Mouse (Mus musculus) CH12.LX (cell line): ENCODE results near the gene Map2k4. TPM values are rescaled to one million over a fixed set of nuclear protein-coding genes. Genes with fewer than 3 reads are reported as not detected.
A peak's percentile ranks its signal among the peaks of the same experiment; 100 is the strongest.

ENCODE experiments used
- DNase-seq: peaks from one replicate; pipeline ENCODE4 v3.0.0-alpha.2; 2013; ENCODE audit errors: extremely low read depth
- H3K27ac ChIP-seq: 2 replicates; pipeline ENCODE4 v1.5.1; 2012; ENCODE audit warnings: low read depth, mild to moderate bottlenecking, control low read depth, moderate library complexity; ENCODE audit not compliant: insufficient read depth
- H3K27me3 ChIP-seq: replicated peaks from 2 replicates; pipeline ENCODE3; 2012; ENCODE audit warnings: inconsistent platforms
- H3K36me3 ChIP-seq, 2 experiments: replicated peaks in 1 of 2; 2 replicates each; pipeline versions ENCODE3 to v1.6.1; 2012; ENCODE audit warnings: inconsistent platforms in 1 of 2, low read length in 1 of 2, mild to moderate bottlenecking in 1 of 2, mixed read lengths in 1 of 2, moderate library complexity in 1 of 2; ENCODE audit not compliant: control insufficient read depth in 1 of 2, insufficient read depth in 1 of 2
- H3K4me1 ChIP-seq, 2 experiments: 2 replicates each; pipeline ENCODE4 v1.6.1; 2012; ENCODE audit warnings: inconsistent platforms in 1 of 2, moderate library complexity in 1 of 2; ENCODE audit not compliant: insufficient read depth in 2 of 2, control insufficient read depth in 1 of 2
- H3K4me2 ChIP-seq: 2 replicates; pipeline ENCODE4 v1.6.1; 2012; ENCODE audit warnings: low read depth, mild to moderate bottlenecking, control low read depth; ENCODE audit not compliant: poor library complexity, insufficient read depth, severe bottlenecking
- H3K4me3 ChIP-seq, 3 experiments: fragments of 150-350 bp in 1 of 3; sonication (generic) in 1 of 3; replicated peaks in 1 of 3; 2 replicates each; pipeline versions ENCODE3 to v1.5.1; 2011 to 2012; ENCODE audit warnings: low read depth in 2 of 3, low read length in 2 of 3, mild to moderate bottlenecking in 2 of 3, moderate library complexity in 2 of 3, control low read depth in 1 of 3, improper control_type of control experiment in 1 of 3, inconsistent platforms in 1 of 3, mixed read lengths in 1 of 3; ENCODE audit not compliant: poor library complexity in 1 of 3
- H3K79me2 ChIP-seq: replicated peaks from 2 replicates; pipeline ENCODE4 v1.6.1; 2012; ENCODE audit warnings: mild to moderate bottlenecking, moderate library complexity; ENCODE audit not compliant: control insufficient read depth, poor library complexity, insufficient read depth, severe bottlenecking; ENCODE audit errors: extremely low read depth
- H3K9ac ChIP-seq: 2 replicates; pipeline ENCODE4 v1.6.1; 2012; ENCODE audit warnings: low read depth, mild to moderate bottlenecking, control low read depth, moderate library complexity; ENCODE audit not compliant: insufficient read depth
- H3K9me3 ChIP-seq: replicated peaks from 2 replicates; pipeline ENCODE3; 2012; ENCODE audit warnings: low read length, inconsistent platforms, mixed read lengths
- BHLHE40 ChIP-seq: IDR thresholded peaks from 2 replicates; pipeline ENCODE4 v1.6.1; 2011; ENCODE audit warnings: mild to moderate bottlenecking, low read depth, low read length, improper control_type of control experiment
- E2F4 ChIP-seq: IDR thresholded peaks from 2 replicates; pipeline ENCODE4 v1.6.1; 2011; ENCODE audit warnings: low read depth, low read length, improper control_type of control experiment; ENCODE audit not compliant: insufficient replicate concordance
- EP300 ChIP-seq: IDR thresholded peaks from 2 replicates; pipeline ENCODE4 v1.6.1; 2011; ENCODE audit warnings: low read length, improper control_type of control experiment
- ETS1 ChIP-seq: conservative IDR thresholded peaks from 2 replicates; pipeline ENCODE4 v1.6.1; 2012; ENCODE audit warnings: low read depth, mild to moderate bottlenecking, inconsistent platforms, low read length, improper control_type of control experiment, moderate library complexity
- IRF4 ChIP-seq: IDR thresholded peaks from 2 replicates; pipeline ENCODE4 v1.6.1; 2014; ENCODE audit warnings: low read depth, mild to moderate bottlenecking, inconsistent platforms, low read length, improper control_type of control experiment
- JUND ChIP-seq: conservative IDR thresholded peaks from 2 replicates; pipeline ENCODE4 v1.6.1; 2011; ENCODE audit warnings: low read depth, low read length, improper control_type of control experiment
- KAT2A ChIP-seq: IDR thresholded peaks from 2 replicates; pipeline ENCODE4 v1.6.1; 2012; ENCODE audit warnings: low read length, improper control_type of control experiment, inconsistent platforms; ENCODE audit not compliant: insufficient replicate concordance
- MAFK ChIP-seq: IDR thresholded peaks from 2 replicates; pipeline ENCODE4 v1.6.1; 2011; ENCODE audit warnings: low read length, improper control_type of control experiment; ENCODE audit not compliant: insufficient replicate concordance
- MAX ChIP-seq: IDR thresholded peaks from 2 replicates; pipeline ENCODE4 v1.6.1; 2011; ENCODE audit warnings: low read length, improper control_type of control experiment
- MAZ ChIP-seq: IDR thresholded peaks from 2 replicates; pipeline ENCODE4 v1.6.1; 2012; ENCODE audit warnings: low read depth, mild to moderate bottlenecking, inconsistent platforms, low read length, improper control_type of control experiment, moderate library complexity
- MXI1 ChIP-seq: IDR thresholded peaks from 2 replicates; pipeline ENCODE4 v1.6.1; 2011; ENCODE audit warnings: mild to moderate bottlenecking, low read depth, low read length, improper control_type of control experiment
- POLR2A ChIP-seq: IDR thresholded peaks from 2 replicates; pipeline ENCODE4 v1.6.1; 2011; ENCODE audit warnings: low read depth, mild to moderate bottlenecking, improper control_type of control experiment, low read length
- POLR2AphosphoS2 ChIP-seq: IDR thresholded peaks from 2 replicates; pipeline ENCODE4 v1.6.1; 2011; ENCODE audit warnings: low read depth, low read length, improper control_type of control experiment
- RAD21 ChIP-seq: IDR thresholded peaks from 2 replicates; pipeline ENCODE4 v1.6.1; 2011; ENCODE audit warnings: low read depth, mild to moderate bottlenecking, low read length, improper control_type of control experiment, moderate library complexity
- RCOR1 ChIP-seq: conservative IDR thresholded peaks from 2 replicates; pipeline ENCODE4 v1.6.1; 2012; ENCODE audit warnings: low read depth, mild to moderate bottlenecking, inconsistent platforms, low read length, improper control_type of control experiment
- TBP ChIP-seq: conservative IDR thresholded peaks from 2 replicates; pipeline ENCODE4 v1.6.1; 2011; ENCODE audit warnings: low read depth, low read length, improper control_type of control experiment
- USF2 ChIP-seq: conservative IDR thresholded peaks from 2 replicates; pipeline ENCODE4 v1.6.1; 2011; ENCODE audit warnings: low read depth, low read length, improper control_type of control experiment
- ZKSCAN1 ChIP-seq: IDR thresholded peaks from 2 replicates; pipeline ENCODE4 v1.6.1; 2012; ENCODE audit warnings: low read depth, inconsistent platforms, low read length, improper control_type of control experiment, borderline replicate concordance
- dilution Hi-C: fragments of 300-500 bp; cut with MboI; formaldehyde crosslinking; loops from 2 replicates; pipeline ENCODE4 v1.14.3; 2020; ENCODE audit warnings: low sequenced_read_pairs; ENCODE audit not compliant: extremely low pct_unique_long_range_greater_than_20kb, extremely low pct_ligation_motif_present
- in situ Hi-C: fragments of 300-500 bp; cut with MboI; formaldehyde crosslinking; loops from 3 replicates; pipeline ENCODE4 v1.14.3; 2019; ENCODE audit warnings: low sequenced_read_pairs, low pct_ligation_motif_present, low pct_unique_long_range_greater_than_20kb, mixed read lengths
- polyA plus RNA-seq: library from polyadenylated mRNA; unstranded; fragments of >175 nt; gene quantifications from 2 replicates; pipeline ENCODE4 v1.2.1, GENCODE M21; 2012; ENCODE audit warnings: low read depth; ENCODE audit not compliant: insufficient read length
- total RNA-seq, 2 experiments: library from RNA; depleted of rRNA; stranded (reverse); fragments of 300-350 nt in 1 of 2; fragments of >200 nt in 1 of 2; gene quantifications; 2 replicates each; pipeline ENCODE4 v1.2.3; 2012 to 2014

Gene Map2k4
- total and polyA plus RNA-seq, 3 experiments: 27.2 to 50.0 (median 43.3) TPM

DNA sequence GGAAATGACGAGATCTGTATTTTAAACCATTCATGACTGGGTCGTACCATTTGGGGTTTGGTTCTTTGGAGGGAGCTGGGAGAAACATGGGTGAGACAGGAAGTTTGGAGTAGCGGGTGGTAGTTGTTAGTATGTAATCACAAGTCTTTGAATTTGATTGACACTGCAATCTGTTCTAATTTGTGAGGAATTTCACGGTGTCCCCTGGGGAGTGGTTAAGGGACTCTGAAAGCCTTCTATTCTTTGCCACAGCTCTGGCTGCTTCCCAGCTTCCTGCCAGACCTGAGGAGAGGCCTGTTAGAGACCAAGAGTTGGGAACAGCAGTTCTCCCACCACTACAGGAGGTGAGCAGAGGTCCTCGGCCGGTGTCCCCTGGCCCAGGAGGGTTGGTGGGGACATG, 28.1 kb upstream of the Map2k4 start:
- Histone ChIP-seq H3K9me3 (no peaks in the 10 kb centered on the region), H3K36me3 (peaks cover 49 to 72% of the 10 kb centered on the region in 2 experiments), H3K27me3 (no peaks in the 10 kb centered on the region), H3K4me3 (no peak overlapping the region), H3K9ac (no peak overlapping the region), H3K79me2 (peaks cover 17% of the 10 kb centered on the region), H3K4me2 (no peak overlapping the region), H3K4me1 (peaks cover 7 to 50% of the 10 kb centered on the region in 2 experiments), H3K27ac (no peak overlapping the region)
- DNase-seq: no peak
- TF ChIP-seq MXI1 (no peak), KAT2A (no peak), MAFK (no peak), ETS1 (no peak), BHLHE40 (no peak), TBP (no peak), E2F4 (no peak), MAX (no peak)
- dilution Hi-C loops (no loop called here), in situ Hi-C loops (no loop called here)

GRCm38 (mm10) chr11:65814381-65814780, 26.3 kb upstream of the Map2k4 start:
- Histone ChIP-seq H3K27me3 (no peaks in the 10 kb centered on the region), H3K79me2 (peaks cover 26% of the 10 kb centered on the region), H3K4me3 (no peak overlapping the region), H3K4me1 (peaks cover 7 to 57% of the 10 kb centered on the region in 2 experiments), H3K9me3 (no peaks in the 10 kb centered on the region), H3K36me3 (peaks cover 36 to 57% of the 10 kb centered on the region in 2 experiments), H3K4me2 (no peak overlapping the region), H3K9ac (no peak overlapping the region), H3K27ac (no peak overlapping the region)
- in situ Hi-C loops (no loop called here), dilution Hi-C loops (no loop called here)
- no peak for TF ChIP-seq JUND
- TF ChIP-seq USF2: no peak
- TF ChIP-seq POLR2A: no peak
- TF ChIP-seq MAZ: no peak
- TF ChIP-seq POLR2AphosphoS2: no peak
- no peak for DNase-seq

GRCm38 (mm10) chr11:65812088-65812487, 24.0 kb upstream of the Map2k4 start:
- Histone ChIP-seq H3K79me2 (peaks cover 33% of the 10 kb centered on the region), H3K36me3 (peaks cover 25 to 42% of the 10 kb centered on the region in 2 experiments)
- TF ChIP-seq JUND (no peak), EP300 (peak; percentile 49), MAZ (no peak), RAD21 (no peak), IRF4 (peak; percentile 51; the same call in 1 of the 2 replicates), ZKSCAN1 (no peak), POLR2AphosphoS2 (no peak), RCOR1 (no peak)
- TF ChIP-seq, all 38 proteins: peak for 2
- Histone ChIP-seq H3K4me1 (peaks cover 7 to 63% of the 10 kb centered on the region in 2 experiments), H3K27me3 (no peaks in the 10 kb centered on the region), H3K27ac (no peak overlapping the region), H3K9me3 (no peaks in the 10 kb centered on the region), H3K4me2 (peak overlapping the region; percentile 76), H3K4me3 (peak overlapping the region in 2 of 3 experiments; percentile 5 to 9), H3K9ac (no peak overlapping the region)
- dilution Hi-C loops (no loop called here), in situ Hi-C loops (no loop called here)
- DNase-seq: peak; percentile 45
